9 mouse cellular contexts compared by ENCODE assay signal in genomic region chr4:155019336-155019847, GRCm38 (mm10). TPM values are rescaled to one million over a fixed set of nuclear protein-coding genes. Genes with fewer than 3 reads are reported as not detected.
DNase-seq lines count a peak whose midpoint lies in the region; ATAC-seq and TF ChIP-seq lines count a peak whose summit lies in the region.
"Had no signal": no experiment of that assay in that cellular context is flagged by ENCODE, and none has a peak within 500 bp of the region (broad histone marks: within the 10 kb centered on the region; RNA-seq: fewer than 3 reads in every experiment).

No protein-coding gene starts in this region.

- no peak overlapping the region for H3K9ac ChIP-seq in hindbrain, embryonic 15.5 days
- H3K9ac ChIP-seq in lung, embryonic 14.5 days: no peak overlapping the region
- H3K9ac ChIP-seq: liver, embryonic 15.5 days had no signal

- no peak overlapping the region for H3K27ac ChIP-seq in hindbrain, embryonic 15.5 days (replicated peaks)
- H3K27ac ChIP-seq in lung, embryonic 14.5 days (ENCODE audit: low read depth): peak overlapping the region; percentile 75; the same call in 1 of the 2 replicates
- H3K27ac ChIP-seq: liver, embryonic 15.5 days had no signal

- DNase-seq in urinary bladder, adult 18-20 months (ENCODE audit: low spot score in 2 of 2): peak; percentile 41 to 44
- DNase-seq in urinary bladder, adult 2 months (ENCODE audit: low spot score): no peak
- peak; percentile 59 for DNase-seq in embryo, embryonic 10 days (ENCODE audit: low spot score)
- DNase-seq in lung, embryonic 14.5 days: peak; percentile 93
- DNase-seq in right cerebral cortex, postnatal 10 days (ENCODE audit: low spot score in 2 of 2): peak; percentile 64 to 66

- peaks cover 55% of the 10 kb centered on the region for H3K4me1 ChIP-seq in hindbrain, embryonic 15.5 days (replicated peaks)
- no peaks in the 10 kb centered on the region; the same call in 1 of the 2 replicates for H3K4me1 ChIP-seq in lung, embryonic 14.5 days (ENCODE audit: insufficient read depth)

- no peaks in the 10 kb centered on the region for H3K36me3 ChIP-seq in hindbrain, embryonic 15.5 days
- no peaks in the 10 kb centered on the region for H3K36me3 ChIP-seq in lung, embryonic 14.5 days (ENCODE audit: insufficient read depth)
- H3K36me3 ChIP-seq: liver, embryonic 15.5 days had no signal

- peak overlapping the region; percentile 36 for H3K4me2 ChIP-seq in hindbrain, embryonic 15.5 days
- H3K4me2 ChIP-seq in lung, embryonic 14.5 days: peak overlapping the region; percentile 45
- H3K4me2 ChIP-seq: liver, embryonic 15.5 days had no signal

- peak overlapping the region; percentile 10; the same call in 1 of the 2 replicates for H3K4me3 ChIP-seq in hindbrain, embryonic 15.5 days
- H3K4me3 ChIP-seq in lung, embryonic 14.5 days (ENCODE audit: low read depth, low read length): 0 out of 2 replicates have a peak overlapping the region, but pooled peaks have one; percentile 4
- H3K4me3 ChIP-seq: liver, embryonic 15.5 days had no signal

- H3K27me3 ChIP-seq in hindbrain, embryonic 15.5 days: no peaks in the 10 kb centered on the region
- H3K27me3 ChIP-seq in lung, embryonic 14.5 days (ENCODE audit: insufficient read depth, low read length): no peaks in the 10 kb centered on the region

- H3K9me3 ChIP-seq in hindbrain, embryonic 15.5 days: no peaks in the 10 kb centered on the region
- no peaks in the 10 kb centered on the region for H3K9me3 ChIP-seq in lung, embryonic 14.5 days (ENCODE audit: low read depth, low read length)
- H3K9me3 ChIP-seq: liver, embryonic 15.5 days had no signal

- 0 out of 2 replicates have a peak, but pooled peaks have one; percentile 16 for ATAC-seq in hindbrain, embryonic 15.5 days (ENCODE audit: low FRiP score, low read depth)
- ATAC-seq in lung, embryonic 14.5 days (ENCODE audit: insufficient read depth): peak; percentile 77
- ATAC-seq in erythroid progenitor cell, adult 5-6 weeks (replicated peaks; ENCODE audit: low FRiP score, poor library complexity, severe bottlenecking): no peak

- WGBS in hindbrain, embryonic 15.5 days: 2% methylated on average over 10 of the region's 10 CpGs
- WGBS in lung, embryonic 14.5 days: under 1% methylated on average over 10 of the region's 10 CpGs

- TF ChIP-seq CTCF in lung, embryonic 14.5 days (IDR thresholded peaks at IDR 0.05; ENCODE audit: low read depth): no peak

RNA-seq across cellular contexts. Expression of gene Plch2, which starts 37.2 kb away (rescaled TPM):
- polyA plus RNA-seq in urinary bladder, adult 2 months (2012; rRNA removed): 83.1 and 93.6 TPM in 2 replicates
- 17.9 and 18.2 TPM in 2 replicates for polyA plus RNA-seq in hindbrain, embryonic 15.5 days (2015; fragmentation: Nextera tagmentation; extraction: Ambion mirVana)
- polyA plus RNA-seq in lung, embryonic 14.5 days (2014; fragmentation: Nextera tagmentation; extraction: Ambion mirVana): 5.2 and 6.7 TPM in 2 replicates
- not detected in 2 replicates for total RNA-seq in erythroid progenitor cell, adult 5-6 weeks (2015; ENCODE audit: low replicate concordance)
- total RNA-seq in erythroid progenitor cell, adult 5-6 weeks (2017; ENCODE audit: low replicate concordance): not detected in 2 replicates
- total RNA-seq: common myeloid progenitor, adult 5-6 weeks had no signal
- polyA plus RNA-seq: liver, embryonic 15.5 days had no signal

RNA-seq across cellular contexts. Expression of gene Pex10, which starts 47.4 kb away (rescaled TPM):
- polyA plus RNA-seq in urinary bladder, adult 2 months (2012; rRNA removed): 11.8 and 13.4 TPM in 2 replicates
- 22.3 and 23.9 TPM in 2 replicates for polyA plus RNA-seq in hindbrain, embryonic 15.5 days (2015; fragmentation: Nextera tagmentation; extraction: Ambion mirVana)
- 7.0 and 9.4 TPM in 2 replicates for polyA plus RNA-seq in lung, embryonic 14.5 days (2014; fragmentation: Nextera tagmentation; extraction: Ambion mirVana)
- 1.1 and 4.6 TPM in 2 replicates for total RNA-seq in erythroid progenitor cell, adult 5-6 weeks (2015; ENCODE audit: low replicate concordance)
- total RNA-seq in erythroid progenitor cell, adult 5-6 weeks (2017; ENCODE audit: low replicate concordance): 0.91 and 4.5 TPM in 2 replicates

RNA-seq across cellular contexts. Expression of gene Pank4, which starts 55.5 kb away (rescaled TPM):
- 39.8 and 45.9 TPM in 2 replicates for polyA plus RNA-seq in urinary bladder, adult 2 months (2012; rRNA removed)
- polyA plus RNA-seq in hindbrain, embryonic 15.5 days (2015; fragmentation: Nextera tagmentation; extraction: Ambion mirVana): 35.9 and 37.3 TPM in 2 replicates
- 49.3 and 51.0 TPM in 2 replicates for polyA plus RNA-seq in lung, embryonic 14.5 days (2014; fragmentation: Nextera tagmentation; extraction: Ambion mirVana)
- 61.3 and 78.0 TPM in 2 replicates for total RNA-seq in erythroid progenitor cell, adult 5-6 weeks (2015; ENCODE audit: low replicate concordance)
- 40.0 and 50.1 TPM in 2 replicates for total RNA-seq in erythroid progenitor cell, adult 5-6 weeks (2017; ENCODE audit: low replicate concordance)

RNA-seq across cellular contexts. Expression of gene Hes5, which starts 58.7 kb away (rescaled TPM):
- polyA plus RNA-seq in urinary bladder, adult 2 months (2012; rRNA removed): 0.06 and 0.07 TPM in 2 replicates
- 159 and 196 TPM in 2 replicates for polyA plus RNA-seq in hindbrain, embryonic 15.5 days (2015; fragmentation: Nextera tagmentation; extraction: Ambion mirVana)
- polyA plus RNA-seq in lung, embryonic 14.5 days (2014; fragmentation: Nextera tagmentation; extraction: Ambion mirVana): 0.14 and 0.15 TPM in 2 replicates
- total RNA-seq in erythroid progenitor cell, adult 5-6 weeks (2015; ENCODE audit: low replicate concordance): not detected in 2 replicates
- not detected in 2 replicates for total RNA-seq in erythroid progenitor cell, adult 5-6 weeks (2017; ENCODE audit: low replicate concordance)
- total RNA-seq: common myeloid progenitor, adult 5-6 weeks had no signal
